Mouse (Mus musculus) G1E (cell line): Measurements from ENCODE around the gene Pno1. TPM values are rescaled to one million over a fixed set of nuclear protein-coding genes. Genes with fewer than 3 reads are reported as not detected.

Source experiments
- ATAC-seq: 2 replicates; pipeline ENCODE4 v1.8.0; 2016; ENCODE audit warnings: mild to moderate bottlenecking; ENCODE audit not compliant: insufficient number of reproducible peaks, poor library complexity, low FRiP score, severe bottlenecking; ENCODE audit errors: extremely low read depth
- DNase-seq: peaks from one replicate; pipeline ENCODE4 v3.0.0; 2012; ENCODE audit warnings: low spot score
- H3K27me3 ChIP-seq: 2 replicates; pipeline ENCODE4 v1.6.1; 2012; ENCODE audit warnings: mild to moderate bottlenecking, low read length, inconsistent platforms; ENCODE audit not compliant: insufficient read depth
- H3K36me3 ChIP-seq: replicated peaks from 2 replicates; pipeline ENCODE3; 2012; ENCODE audit warnings: mild to moderate bottlenecking, inconsistent platforms
- H3K4me1 ChIP-seq: 2 replicates; pipeline ENCODE4 v1.6.1; 2012; ENCODE audit warnings: low read depth, low read length, inconsistent platforms, mixed read lengths; ENCODE audit not compliant: insufficient read depth
- H3K4me3 ChIP-seq: 2 replicates; pipeline ENCODE4 v1.5.1; 2012; ENCODE audit warnings: low read depth, mild to moderate bottlenecking, inconsistent platforms, low read length, moderate library complexity, mixed read lengths
- H3K9me3 ChIP-seq: replicated peaks from 2 replicates; pipeline ENCODE4 v1.6.1; 2012; ENCODE audit warnings: inconsistent platforms
- CTCF ChIP-seq: IDR thresholded peaks from 2 replicates; pipeline ENCODE4 v1.5.1; 2012; ENCODE audit warnings: low read depth, low read length, inconsistent platforms, mixed read lengths
- GATA1 ChIP-seq: IDR thresholded peaks from 2 replicates; pipeline ENCODE4 v1.6.1; 2012; ENCODE audit warnings: borderline replicate concordance, low read length, inconsistent platforms, mixed read lengths
- GATA2 ChIP-seq: IDR thresholded peaks from 2 replicates; pipeline ENCODE4 v1.6.1; 2012; ENCODE audit warnings: low read depth, low read length, inconsistent platforms, borderline replicate concordance
- POLR2AphosphoS5 ChIP-seq: IDR thresholded peaks from 2 replicates; pipeline ENCODE4 v1.6.1; 2012; ENCODE audit warnings: low read depth, low read length, inconsistent platforms; ENCODE audit not compliant: insufficient replicate concordance
- TAL1 ChIP-seq: conservative IDR thresholded peaks from 2 replicates; pipeline ENCODE4 v1.6.1; 2012; ENCODE audit warnings: low read depth, low read length, inconsistent platforms, mixed read lengths
- polyA plus RNA-seq: library from polyadenylated mRNA; stranded (reverse); fragments of >175 nt; gene quantifications from 2 replicates; pipeline ENCODE4 v1.2.3, GENCODE M21; 2012
- total RNA-seq, 2 experiments: library from RNA; stranded (forward) in 1 of 2; stranded (reverse) in 1 of 2; fragments of 200-1000 nt in 1 of 2; fragments of >200 nt in 1 of 2; fragmentation: Nextera tagmentation in 1 of 2; gene quantifications; 2 replicates each; pipeline ENCODE4 v1.2.3; 2014 to 2017

Gene Pno1
- total and polyA plus RNA-seq, 3 experiments: 43.5 to 93.2 (median 44.1) TPM

GRCm38 (mm10) chr11:17169262-17169661 is 42.1 kb downstream of the Pno1 start:
- DNase-seq: no peak
- Histone ChIP-seq H3K36me3 (peaks cover 49% of the 10 kb centered on the region), H3K9me3 (peaks cover 8% of the 10 kb centered on the region), H3K4me1 (peaks cover 22% of the 10 kb centered on the region), H3K27me3 (no peaks in the 10 kb centered on the region), H3K4me3 (no peak overlapping the region)
- ATAC-seq: no peak
- TF ChIP-seq TAL1 (no peak), GATA1 (no peak), GATA2 (no peak), CTCF (no peak), POLR2AphosphoS5 (no peak)

- no peaks in the 10 kb centered on the region for H3K9me3 ChIP-seq
- no peak for ATAC-seq
- DNase-seq: no peak
- H3K27me3 ChIP-seq: no peaks in the 10 kb centered on the region
- H3K4me3 ChIP-seq: no peak overlapping the region
- TF ChIP-seq GATA1 (no peak), TAL1 (no peak), CTCF (no peak), GATA2 (no peak), POLR2AphosphoS5 (no peak)
- H3K4me1 ChIP-seq: peaks cover 43% of the 10 kb centered on the region
- peaks cover 43% of the 10 kb centered on the region for H3K36me3 ChIP-seq
These were observed 44.7 kb downstream of the Pno1 start for GRCm38 (mm10) chr11:17166627-17167026.

GRCm38 (mm10) chr11:17163956-17164355 is 47.4 kb downstream of the Pno1 start:
- Histone ChIP-seq H3K9me3 (no peaks in the 10 kb centered on the region), H3K36me3 (peaks cover 39% of the 10 kb centered on the region), H3K4me3 (no peak overlapping the region; the same call in 1 of the 2 replicates), H3K4me1 (peaks cover 47% of the 10 kb centered on the region), H3K27me3 (no peaks in the 10 kb centered on the region)
- TF ChIP-seq CTCF: no peak
- TF ChIP-seq TAL1: no peak
- no peak for TF ChIP-seq POLR2AphosphoS5
- TF ChIP-seq GATA1: no peak
- no peak for TF ChIP-seq GATA2
- ATAC-seq (no peak), DNase-seq (no peak)

- DNase-seq: peak; percentile 32
- no peak for TF ChIP-seq TAL1
- no peak for TF ChIP-seq POLR2AphosphoS5
- TF ChIP-seq CTCF: peak; percentile 41; the same call in 1 of the 2 replicates
- no peak for TF ChIP-seq GATA1
- ATAC-seq: peak; percentile 58
- peaks cover 20% of the 10 kb centered on the region for H3K36me3 ChIP-seq
- peak overlapping the region; percentile 87 for H3K4me3 ChIP-seq
- peaks cover 41% of the 10 kb centered on the region for H3K4me1 ChIP-seq
- H3K27me3 ChIP-seq: no peaks in the 10 kb centered on the region
- no peaks in the 10 kb centered on the region for H3K9me3 ChIP-seq
These were observed 51.1 kb downstream of the Pno1 start for GRCm38 (mm10) chr11:17160242-17160641.

GRCm38 (mm10) chr11:17159738-17160241 is 51.6 kb downstream of the Pno1 start:
- Histone ChIP-seq H3K9me3 (no peaks in the 10 kb centered on the region), H3K4me1 (peaks cover 39% of the 10 kb centered on the region), H3K4me3 (peak overlapping the region; percentile 87), H3K27me3 (no peaks in the 10 kb centered on the region), H3K36me3 (peaks cover 19% of the 10 kb centered on the region)
- no peak for ATAC-seq
- TF ChIP-seq POLR2AphosphoS5: no peak
- TF ChIP-seq GATA2: no peak
- no peak for TF ChIP-seq GATA1
- no peak for TF ChIP-seq TAL1
- TF ChIP-seq CTCF: no peak
- peak; percentile 34 for DNase-seq

- TF ChIP-seq GATA1 (no peak), CTCF (no peak), POLR2AphosphoS5 (no peak), TAL1 (no peak), GATA2 (no peak)
These were observed 52.3 kb downstream of the Pno1 start, which contains the start of gene Ppp3r1 for GRCm38 (mm10) chr11:17158858-17159737. Ppp3r1 (plus strand) TSS chr11:17159263.

More at GRCm38 (mm10) chr11:17158858-17159737, 52.3 kb downstream of the Pno1 start, which contains the start of gene Ppp3r1:
- H3K4me1 ChIP-seq: peaks cover 37% of the 10 kb centered on the region
- ATAC-seq (peak; percentile 91), DNase-seq (peak; percentile 80)
- no peaks in the 10 kb centered on the region for H3K9me3 ChIP-seq
- H3K36me3 ChIP-seq: peaks cover 17% of the 10 kb centered on the region
- H3K4me3 ChIP-seq: peak within 1 kb of the TSS; percentile 87
- no peaks in the 10 kb centered on the region for H3K27me3 ChIP-seq

Other genes with a start within 250 kb of the Pno1 start
- not detected in 2 replicates for gene Cnrip1, start 160.0 kb downstream of the Pno1 start, total RNA-seq (2014; fragmentation: Nextera tagmentation)
- gene Cnrip1, start 160.0 kb downstream of the Pno1 start, total RNA-seq (2017): 0.06 and 0.27 TPM in 2 replicates
- gene Cnrip1, start 160.0 kb downstream of the Pno1 start, polyA plus RNA-seq: not detected in 2 replicates
- gene Plek, start 159.2 kb downstream of the Pno1 start, total RNA-seq (2014; fragmentation: Nextera tagmentation): 114 and 120 TPM in 2 replicates
- gene Plek, start 159.2 kb downstream of the Pno1 start, total RNA-seq (2017): 312 and 315 TPM in 2 replicates
- 1.8 and 2.9 TPM in 2 replicates for gene Plek, start 159.2 kb downstream of the Pno1 start, polyA plus RNA-seq
- gene Ppp3r1, start 52.3 kb downstream of the Pno1 start, total RNA-seq (2014; fragmentation: Nextera tagmentation): 80.7 and 87.3 TPM in 2 replicates
- 82.9 and 88.5 TPM in 2 replicates for gene Ppp3r1, start 52.3 kb downstream of the Pno1 start, total RNA-seq (2017)
- gene Ppp3r1, start 52.3 kb downstream of the Pno1 start, polyA plus RNA-seq: 23.0 and 27.7 TPM in 2 replicates
- gene Wdr92, start 29.5 kb downstream of the Pno1 start, total RNA-seq (2014; fragmentation: Nextera tagmentation): 29.6 and 37.3 TPM in 2 replicates
- 42.5 and 45.1 TPM in 2 replicates for gene Wdr92, start 29.5 kb downstream of the Pno1 start, total RNA-seq (2017)
- gene Wdr92, start 29.5 kb downstream of the Pno1 start, polyA plus RNA-seq: 2.1 and 4.8 TPM in 2 replicates
- gene C1d, start 46.0 kb upstream of the Pno1 start, total RNA-seq (2014; fragmentation: Nextera tagmentation): 9.3 and 15.0 TPM in 2 replicates
- gene C1d, start 46.0 kb upstream of the Pno1 start, total RNA-seq (2017): 33.4 and 39.8 TPM in 2 replicates
- 1.7 and 2.7 TPM in 2 replicates for gene C1d, start 46.0 kb upstream of the Pno1 start, polyA plus RNA-seq